Mouse (Mus musculus): ENCODE measurements around the gene Parva. TPM values are rescaled to one million over a fixed set of nuclear protein-coding genes. Genes with fewer than 3 reads are reported as not detected.
A peak's percentile ranks its signal among the peaks of the same experiment; 100 is the strongest.

Gene Parva
- polyA plus RNA-seq, 1 experiment: 78.3 TPM

GRCm38 (mm10) chr7:112416730-112417513 lies 10.4 kb upstream of the Parva start:
- no peak overlapping the region for H3K4me3 ChIP-seq
- TF ChIP-seq MAX (IDR thresholded peaks at IDR 0.05; ENCODE audit: low read depth): no peak
- no peak for TF ChIP-seq MYOD1 (IDR thresholded peaks at IDR 0.05; ENCODE audit: control insufficient read depth in 1 of 3, insufficient read length in 2 of 3, low read depth in 2 of 3)
- TF ChIP-seq CEBPB (IDR thresholded peaks at IDR 0.05; ENCODE audit: insufficient read depth, poor library complexity, severe bottlenecking): no peak
- no peak for TF ChIP-seq POLR2A (IDR thresholded peaks at IDR 0.05; ENCODE audit: insufficient read length, low read depth)
- no peak for TF ChIP-seq POLR2AphosphoS2 (IDR thresholded peaks at IDR 0.05; ENCODE audit: insufficient read length, low read depth)
- TF ChIP-seq SRF (IDR thresholded peaks at IDR 0.05; ENCODE audit: control insufficient read depth, insufficient read length, low read depth): no peak
- TF ChIP-seq TCF12 (IDR thresholded peaks at IDR 0.05; ENCODE audit: insufficient read depth, poor library complexity, severe bottlenecking): no peak
- TF ChIP-seq E2F4 (IDR thresholded peaks at IDR 0.05; ENCODE audit: insufficient read depth): no peak
- no peak for TF ChIP-seq TCF3 (IDR thresholded peaks at IDR 0.05; ENCODE audit: insufficient read length, low read depth)
- no peak for TF ChIP-seq REST (IDR thresholded peaks at IDR 0.05; ENCODE audit: insufficient read depth, insufficient read length)
- H3K36me3 ChIP-seq (ENCODE audit: control insufficient read depth, insufficient read depth): no peaks in the 10 kb centered on the region
- H3ac ChIP-seq (ENCODE audit: control insufficient read depth, insufficient read length): no peak overlapping the region
- peak overlapping the region; percentile 49 for H3K4me2 ChIP-seq (ENCODE audit: low read depth)
- H3K79me2 ChIP-seq (ENCODE audit: control insufficient read depth, insufficient read depth): no peaks in the 10 kb centered on the region
- H3K27me3 ChIP-seq (ENCODE audit: control insufficient read depth, insufficient read depth, insufficient read length): no peaks in the 10 kb centered on the region

- H3ac ChIP-seq (ENCODE audit: control insufficient read depth, insufficient read length): no peak overlapping the region
- H3K4me3 ChIP-seq: no peak overlapping the region
- TF ChIP-seq USF1 (IDR thresholded peaks at IDR 0.05; ENCODE audit: low read depth) (no peak), TCF12 (IDR thresholded peaks at IDR 0.05; ENCODE audit: insufficient read depth, poor library complexity, severe bottlenecking) (no peak), E2F4 (IDR thresholded peaks at IDR 0.05; ENCODE audit: insufficient read depth) (no peak), POLR2AphosphoS2 (IDR thresholded peaks at IDR 0.05; ENCODE audit: insufficient read length, low read depth) (no peak), CEBPB (IDR thresholded peaks at IDR 0.05; ENCODE audit: insufficient read depth, poor library complexity, severe bottlenecking) (no peak)
- H3K27me3 ChIP-seq (ENCODE audit: control insufficient read depth, insufficient read depth, insufficient read length): no peaks in the 10 kb centered on the region
- H3K36me3 ChIP-seq (ENCODE audit: control insufficient read depth, insufficient read depth): no peaks in the 10 kb centered on the region
- H3K79me2 ChIP-seq (ENCODE audit: control insufficient read depth, insufficient read depth): no peaks in the 10 kb centered on the region
- no peak overlapping the region for H3K4me2 ChIP-seq (ENCODE audit: low read depth)
Observed at GRCm38 (mm10) chr7:112417598-112417997, 9.7 kb upstream of the Parva start.

- no peaks in the 10 kb centered on the region for H3K27me3 ChIP-seq (ENCODE audit: control insufficient read depth, insufficient read depth, insufficient read length)
- no peak overlapping the region for H3ac ChIP-seq (ENCODE audit: control insufficient read depth, insufficient read length)
- no peak overlapping the region for H3K4me3 ChIP-seq
- H3K36me3 ChIP-seq (ENCODE audit: control insufficient read depth, insufficient read depth): no peaks in the 10 kb centered on the region
- H3K79me2 ChIP-seq (ENCODE audit: control insufficient read depth, insufficient read depth): peaks cover 2% of the 10 kb centered on the region
- H3K4me2 ChIP-seq (ENCODE audit: low read depth): no peak overlapping the region
- TF ChIP-seq E2F4 (IDR thresholded peaks at IDR 0.05; ENCODE audit: insufficient read depth) (no peak), TCF12 (IDR thresholded peaks at IDR 0.05; ENCODE audit: insufficient read depth, poor library complexity, severe bottlenecking) (no peak), MYOD1 (IDR thresholded peaks at IDR 0.05; ENCODE audit: control insufficient read depth in 1 of 3, insufficient read length in 2 of 3, low read depth in 2 of 3) (no peak), TCF3 (IDR thresholded peaks at IDR 0.05; ENCODE audit: insufficient read length, low read depth) (no peak), USF1 (IDR thresholded peaks at IDR 0.05; ENCODE audit: low read depth) (no peak), MAX (IDR thresholded peaks at IDR 0.05; ENCODE audit: low read depth) (no peak), POLR2A (IDR thresholded peaks at IDR 0.05; ENCODE audit: insufficient read length, low read depth) (no peak), CEBPB (IDR thresholded peaks at IDR 0.05; ENCODE audit: insufficient read depth, poor library complexity, severe bottlenecking) (no peak), REST (IDR thresholded peaks at IDR 0.05; ENCODE audit: insufficient read depth, insufficient read length) (no peak), MYOG (IDR thresholded peaks at IDR 0.05; ENCODE audit: control insufficient read depth in 1 of 3, insufficient read depth in 1 of 3, insufficient read length in 2 of 3, low read depth in 2 of 3) (no peak), SRF (IDR thresholded peaks at IDR 0.05; ENCODE audit: control insufficient read depth, insufficient read length, low read depth) (no peak), POLR2AphosphoS2 (IDR thresholded peaks at IDR 0.05; ENCODE audit: insufficient read length, low read depth) (no peak)
Observed at GRCm38 (mm10) chr7:112423438-112423837, 3.9 kb upstream of the Parva start.

- peak overlapping the region; percentile 73 for H3K4me2 ChIP-seq (ENCODE audit: low read depth)
- H3K4me3 ChIP-seq: peak overlapping the region; percentile 74
Observed at GRCm38 (mm10) chr7:112426811-112427210, 494 bp upstream of the Parva start.

More at GRCm38 (mm10) chr7:112426811-112427210, 494 bp upstream of the Parva start:
- Histone ChIP-seq H3K27me3 (ENCODE audit: control insufficient read depth, insufficient read depth, insufficient read length) (no peaks in the 10 kb centered on the region), H3K36me3 (ENCODE audit: control insufficient read depth, insufficient read depth) (no peaks in the 10 kb centered on the region), H3ac (ENCODE audit: control insufficient read depth, insufficient read length) (no peak overlapping the region), H3K79me2 (ENCODE audit: control insufficient read depth, insufficient read depth) (peaks cover 19% of the 10 kb centered on the region)
- TF ChIP-seq REST (IDR thresholded peaks at IDR 0.05; ENCODE audit: insufficient read depth, insufficient read length) (no peak), USF1 (IDR thresholded peaks at IDR 0.05; ENCODE audit: low read depth) (no peak), MAX (IDR thresholded peaks at IDR 0.05; ENCODE audit: low read depth) (no peak), MYOG (IDR thresholded peaks at IDR 0.05; ENCODE audit: control insufficient read depth in 1 of 3, insufficient read depth in 1 of 3, insufficient read length in 2 of 3, low read depth in 2 of 3) (no peak), SRF (IDR thresholded peaks at IDR 0.05; ENCODE audit: control insufficient read depth, insufficient read length, low read depth) (no peak), TCF3 (IDR thresholded peaks at IDR 0.05; ENCODE audit: insufficient read length, low read depth) (no peak), E2F4 (IDR thresholded peaks at IDR 0.05; ENCODE audit: insufficient read depth) (no peak), POLR2AphosphoS2 (IDR thresholded peaks at IDR 0.05; ENCODE audit: insufficient read length, low read depth) (no peak), POLR2A (IDR thresholded peaks at IDR 0.05; ENCODE audit: insufficient read length, low read depth) (no peak), CEBPB (IDR thresholded peaks at IDR 0.05; ENCODE audit: insufficient read depth, poor library complexity, severe bottlenecking) (no peak), MYOD1 (IDR thresholded peaks at IDR 0.05; ENCODE audit: control insufficient read depth in 1 of 3, insufficient read length in 2 of 3, low read depth in 2 of 3) (no peak)
